Mouse (Mus musculus) small intestine, adult 2 months (tissue): Measurements from ENCODE around the gene Slpi.
A peak's percentile ranks its signal among the peaks of the same experiment; 100 is the strongest.

Experiments used
- CTCF ChIP-seq: fragments of 200-500 bp; IDR thresholded peaks from 2 replicates; pipeline ENCODE4 v1.5.1; 2012; ENCODE audit warnings: low read depth, mild to moderate bottlenecking, control low read depth, inconsistent platforms, low read length, moderate library complexity, mixed read lengths; ENCODE audit not compliant: insufficient replicate concordance, insufficient read length; ENCODE audit errors: extremely low read depth
- POLR2A ChIP-seq: fragments of 200-500 bp; IDR thresholded peaks from 2 replicates; pipeline ENCODE4 v1.6.1; 2012; ENCODE audit warnings: low read depth, mild to moderate bottlenecking, control low read depth, inconsistent platforms, low read length, moderate library complexity

DNA sequence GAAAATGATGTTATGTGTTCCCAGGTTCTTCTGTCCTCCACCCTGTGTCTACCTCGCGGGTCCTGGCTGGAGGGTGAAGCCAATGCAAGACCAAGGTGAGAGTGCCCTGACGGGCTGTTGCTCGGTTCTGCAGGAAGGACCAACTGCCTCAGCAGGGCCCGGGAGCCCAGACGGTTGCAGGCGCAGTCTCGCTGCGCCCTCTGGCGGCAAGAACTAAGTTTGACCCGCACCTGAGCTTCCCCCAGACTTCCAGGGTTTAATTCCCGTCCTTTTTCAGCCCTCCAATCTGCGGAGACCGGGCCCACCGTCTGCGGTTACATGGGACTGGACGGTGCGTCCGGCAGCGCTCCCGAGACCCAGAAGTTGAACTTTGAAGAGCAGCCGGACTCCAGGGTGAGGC is 18.8 kb upstream of the Slpi start:
- peak; percentile 96 for TF ChIP-seq CTCF
- no peak for TF ChIP-seq POLR2A
